Mouse (Mus musculus): ENCODE data around the gene Gcc2. TPM values are rescaled to one million over a fixed set of nuclear protein-coding genes. Genes with fewer than 3 reads are reported as not detected.

Gcc2 gene
- polyA plus RNA-seq, 1 experiment from 2014 or later, result 91.7 TPM

GRCm38 (mm10) chr10:58338590-58338989 is 83.3 kb downstream of the Gcc2 start:
- H3K4me2 ChIP-seq (replicated peaks; ENCODE audit: low read depth), result no peak overlapping the region
- no peak overlapping the region for H3K4me3 ChIP-seq (ENCODE audit: low read depth, low read length)
- H3K36me3 ChIP-seq (ENCODE audit: control insufficient read depth, insufficient read depth), result no peaks in the 10 kb centered on the region
- H3K9me3 ChIP-seq (ENCODE audit: control insufficient read depth), result no peaks in the 10 kb centered on the region
- ATAC-seq, result no peak
- H3K9ac ChIP-seq (ENCODE audit: low read depth, low read length), result no peak overlapping the region
- no peak overlapping the region for H3K27ac ChIP-seq (ENCODE audit: low read depth, low read length)
- H3K4me1 ChIP-seq (replicated peaks; ENCODE audit: control insufficient read depth, insufficient read depth, low read length), result 0 out of 2 replicates have a peak, but pooled peaks cover under 1% of the 10 kb centered on the region
- no peak for TF ChIP-seq CTCF (IDR thresholded peaks at IDR 0.05; ENCODE audit: low read depth)
- H3K27me3 ChIP-seq (replicated peaks; ENCODE audit: control insufficient read depth, insufficient read depth, low read length), result no peaks in the 10 kb centered on the region
- WGBS, result 47% methylated on average over 1 of the region's 1 CpGs

- TF ChIP-seq CTCF (IDR thresholded peaks at IDR 0.05; ENCODE audit: low read depth), result no peak
- WGBS, result 32% methylated on average over 2 of the region's 2 CpGs
- H3K4me2 ChIP-seq (replicated peaks; ENCODE audit: low read depth), result no peak overlapping the region
- H3K4me1 ChIP-seq (replicated peaks; ENCODE audit: control insufficient read depth, insufficient read depth, low read length), result no peaks in the 10 kb centered on the region
- no peak for ATAC-seq
- H3K27me3 ChIP-seq (replicated peaks; ENCODE audit: control insufficient read depth, insufficient read depth, low read length), result no peaks in the 10 kb centered on the region
- H3K36me3 ChIP-seq (ENCODE audit: control insufficient read depth, insufficient read depth), result no peaks in the 10 kb centered on the region
- no peak overlapping the region for H3K9ac ChIP-seq (ENCODE audit: low read depth, low read length)
- H3K27ac ChIP-seq (ENCODE audit: low read depth, low read length), result peak overlapping the region; percentile 2; the same call in 1 of the 2 replicates
- H3K9me3 ChIP-seq (ENCODE audit: control insufficient read depth), result no peaks in the 10 kb centered on the region
- H3K4me3 ChIP-seq (ENCODE audit: low read depth, low read length), result no peak overlapping the region
Measured at GRCm38 (mm10) chr10:58341685-58342084, 86.4 kb downstream of the Gcc2 start.

- Histone ChIP-seq H3K27me3 (replicated peaks; ENCODE audit: control insufficient read depth, insufficient read depth, low read length) (no peaks in the 10 kb centered on the region), H3K4me3 (ENCODE audit: low read depth, low read length) (no peak overlapping the region), H3K9ac (ENCODE audit: low read depth, low read length) (no peak overlapping the region), H3K27ac (ENCODE audit: low read depth, low read length) (peak overlapping the region; percentile 2; the same call in 1 of the 2 replicates), H3K4me1 (replicated peaks; ENCODE audit: control insufficient read depth, insufficient read depth, low read length) (no peaks in the 10 kb centered on the region), H3K36me3 (ENCODE audit: control insufficient read depth, insufficient read depth) (no peaks in the 10 kb centered on the region), H3K4me2 (replicated peaks; ENCODE audit: low read depth) (no peak overlapping the region), H3K9me3 (ENCODE audit: control insufficient read depth) (no peaks in the 10 kb centered on the region)
- 60% methylated on average over 2 of the region's 2 CpGs for WGBS
- TF ChIP-seq CTCF (IDR thresholded peaks at IDR 0.05; ENCODE audit: low read depth), result no peak
- ATAC-seq, result no peak
Measured at GRCm38 (mm10) chr10:58342199-58342598, 86.9 kb downstream of the Gcc2 start.

GRCm38 (mm10) chr10:58343552-58343951 is 88.3 kb downstream of the Gcc2 start:
- WGBS, result 79% methylated on average over 3 of the region's 3 CpGs
- H3K27ac ChIP-seq (ENCODE audit: low read depth, low read length), result no peak overlapping the region

GRCm38 (mm10) chr10:58350600-58350999 is 95.3 kb downstream of the Gcc2 start:
- Histone ChIP-seq H3K4me2 (replicated peaks; ENCODE audit: low read depth) (no peak overlapping the region), H3K9ac (ENCODE audit: low read depth, low read length) (no peak overlapping the region), H3K9me3 (ENCODE audit: control insufficient read depth) (no peaks in the 10 kb centered on the region), H3K4me1 (replicated peaks; ENCODE audit: control insufficient read depth, insufficient read depth, low read length) (no peaks in the 10 kb centered on the region), H3K4me3 (ENCODE audit: low read depth, low read length) (no peak overlapping the region), H3K27me3 (replicated peaks; ENCODE audit: control insufficient read depth, insufficient read depth, low read length) (no peaks in the 10 kb centered on the region), H3K36me3 (ENCODE audit: control insufficient read depth, insufficient read depth) (no peaks in the 10 kb centered on the region), H3K27ac (ENCODE audit: low read depth, low read length) (no peak overlapping the region)
- no peak for ATAC-seq
- TF ChIP-seq CTCF (IDR thresholded peaks at IDR 0.05; ENCODE audit: low read depth), result no peak
- 87% methylated on average over 3 of the region's 3 CpGs for WGBS

More at GRCm38 (mm10) chr10:58343552-58343951, 88.3 kb downstream of the Gcc2 start:
- Histone ChIP-seq H3K9me3 (ENCODE audit: control insufficient read depth) (no peaks in the 10 kb centered on the region), H3K4me2 (replicated peaks; ENCODE audit: low read depth) (no peak overlapping the region), H3K9ac (ENCODE audit: low read depth, low read length) (no peak overlapping the region), H3K36me3 (ENCODE audit: control insufficient read depth, insufficient read depth) (no peaks in the 10 kb centered on the region), H3K4me1 (replicated peaks; ENCODE audit: control insufficient read depth, insufficient read depth, low read length) (no peaks in the 10 kb centered on the region), H3K4me3 (ENCODE audit: low read depth, low read length) (no peak overlapping the region), H3K27me3 (replicated peaks; ENCODE audit: control insufficient read depth, insufficient read depth, low read length) (no peaks in the 10 kb centered on the region)
- ATAC-seq, result no peak
- TF ChIP-seq CTCF (IDR thresholded peaks at IDR 0.05; ENCODE audit: low read depth), result no peak

- Histone ChIP-seq H3K27ac (ENCODE audit: low read depth, low read length) (no peak overlapping the region), H3K27me3 (replicated peaks; ENCODE audit: control insufficient read depth, insufficient read depth, low read length) (no peaks in the 10 kb centered on the region), H3K4me3 (ENCODE audit: low read depth, low read length) (no peak overlapping the region), H3K9me3 (ENCODE audit: control insufficient read depth) (no peaks in the 10 kb centered on the region), H3K4me2 (replicated peaks; ENCODE audit: low read depth) (peak overlapping the region; percentile 18; the same call in 1 of the 2 replicates), H3K36me3 (ENCODE audit: control insufficient read depth, insufficient read depth) (no peaks in the 10 kb centered on the region), H3K9ac (ENCODE audit: low read depth, low read length) (no peak overlapping the region), H3K4me1 (replicated peaks; ENCODE audit: control insufficient read depth, insufficient read depth, low read length) (no peaks in the 10 kb centered on the region; the same call in 1 of the 2 replicates)
- ATAC-seq, result peak; percentile 21; the same call in 1 of the 2 replicates
- no peak for TF ChIP-seq CTCF (IDR thresholded peaks at IDR 0.05; ENCODE audit: low read depth)
- 47% methylated on average over 2 of the region's 2 CpGs for WGBS
Measured at GRCm38 (mm10) chr10:58351670-58352069, 96.4 kb downstream of the Gcc2 start.

- Histone ChIP-seq H3K36me3 (ENCODE audit: control insufficient read depth, insufficient read depth) (no peaks in the 10 kb centered on the region), H3K9me3 (ENCODE audit: control insufficient read depth) (no peaks in the 10 kb centered on the region), H3K9ac (ENCODE audit: low read depth, low read length) (no peak overlapping the region), H3K4me3 (ENCODE audit: low read depth, low read length) (no peak overlapping the region), H3K4me2 (replicated peaks; ENCODE audit: low read depth) (no peak overlapping the region), H3K4me1 (replicated peaks; ENCODE audit: control insufficient read depth, insufficient read depth, low read length) (no peaks in the 10 kb centered on the region; the same call in 1 of the 2 replicates), H3K27me3 (replicated peaks; ENCODE audit: control insufficient read depth, insufficient read depth, low read length) (no peaks in the 10 kb centered on the region), H3K27ac (ENCODE audit: low read depth, low read length) (no peak overlapping the region)
- WGBS, result 77% methylated on average over 3 of the region's 3 CpGs
- ATAC-seq, result no peak
- TF ChIP-seq CTCF (IDR thresholded peaks at IDR 0.05; ENCODE audit: low read depth), result no peak
Measured at GRCm38 (mm10) chr10:58352364-58352763, 97.1 kb downstream of the Gcc2 start.
